Mouse (Mus musculus) bone marrow, adult 2 months (tissue): ENCODE data around the gene Rplp0. TPM values are rescaled to one million over a fixed set of nuclear protein-coding genes. Genes with fewer than 3 reads are reported as not detected.

ENCODE experiments used
- H3K27ac ChIP-seq: fragments of 200-500 bp; 2 replicates; pipeline ENCODE4 v1.5.1; 2012; ENCODE audit warnings: low read depth, mild to moderate bottlenecking, control low read depth, inconsistent platforms, low read length; ENCODE audit not compliant: control insufficient read depth, poor library complexity, insufficient read depth
- H3K4me1 ChIP-seq: fragments of 200-500 bp; 2 replicates; pipeline ENCODE4 v1.6.1; 2011; ENCODE audit warnings: low read length; ENCODE audit not compliant: control insufficient read depth, insufficient read depth
- H3K4me3 ChIP-seq: fragments of 200-500 bp; replicated peaks from 2 replicates; pipeline ENCODE3; 2011; ENCODE audit warnings: mild to moderate bottlenecking, low read depth, low read length, control low read depth; ENCODE audit not compliant: control insufficient read depth
- CTCF ChIP-seq: fragments of 200-500 bp; IDR thresholded peaks from 2 replicates; pipeline ENCODE4 v1.5.1; 2011; ENCODE audit warnings: low read length, control low read depth; ENCODE audit not compliant: control insufficient read depth, insufficient read depth
- POLR2A ChIP-seq: fragments of 200-500 bp; IDR thresholded peaks from 2 replicates; pipeline ENCODE4 v1.6.1; 2011; ENCODE audit warnings: low read depth, mild to moderate bottlenecking, control low read depth, low read length, borderline replicate concordance; ENCODE audit not compliant: control insufficient read depth
- WGBS: fragments of 180-500 bp; shearing (Covaris S2); methylation state at CpG from one replicate; pipeline ENCODE4 v1.1.7; 2018; 5-methylcytosine and 5-hydroxymethylcytosine counted together
- polyA plus RNA-seq: library from polyadenylated mRNA; stranded (reverse); fragments of >200 nt; gene quantifications from 2 replicates; pipeline ENCODE4 v1.2.4, GENCODE M21; 2011; ENCODE audit warnings: low replicate concordance; ENCODE audit not compliant: missing spikeins, insufficient read depth, insufficient read length

Rplp0 gene
- polyA plus RNA-seq, 1 experiment: 1,167 TPM

DNA sequence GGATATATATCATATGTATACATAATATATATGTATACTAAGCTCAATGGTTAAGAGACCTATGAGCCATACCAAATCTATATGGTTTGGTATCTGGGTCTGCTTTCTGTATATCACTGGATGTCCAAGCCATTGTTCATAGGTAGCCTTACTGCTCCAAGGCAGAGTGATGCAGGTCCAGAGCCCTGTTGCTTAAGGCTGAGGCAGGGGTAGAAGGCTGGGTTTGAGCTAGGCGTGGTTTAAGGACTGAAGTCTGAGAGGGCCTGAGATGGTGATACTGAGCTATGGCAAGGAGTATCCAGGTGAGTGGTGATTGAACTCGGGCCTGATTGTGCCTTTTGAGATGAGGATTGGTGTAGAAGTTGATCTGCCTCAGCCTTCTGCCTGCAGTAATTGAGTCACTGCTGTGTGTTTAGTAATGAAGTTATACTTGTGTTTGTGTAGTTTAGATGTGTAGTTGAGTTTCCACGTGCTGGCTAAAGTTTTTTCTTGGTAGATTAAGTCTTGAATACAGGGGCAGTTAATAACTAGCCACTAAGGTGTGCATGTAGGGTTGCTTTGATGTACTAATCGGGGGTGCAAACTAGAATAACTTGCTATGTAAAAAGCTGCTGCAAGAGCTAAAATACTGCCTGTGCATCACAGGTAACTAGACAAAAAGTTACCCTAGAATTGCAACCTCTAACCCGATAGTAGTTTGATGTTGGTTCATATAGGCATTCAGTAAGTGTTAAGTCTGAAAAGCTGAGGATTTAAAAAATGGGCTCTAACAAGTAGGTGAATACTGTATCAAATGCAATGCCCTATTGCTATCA is 4.7 kb downstream of the Rplp0 start:
- no peak overlapping the region for H3K4me3 ChIP-seq
- WGBS: 72% methylated on average over 5 of the region's 5 CpGs
- H3K27ac ChIP-seq: no peak overlapping the region
- H3K4me1 ChIP-seq: peaks cover 4% of the 10 kb centered on the region
- no peak for TF ChIP-seq POLR2A
- TF ChIP-seq CTCF: no peak

GRCm38 (mm10) chr5:115564737-115565393 is 5.6 kb downstream of the Rplp0 start, which contains the start of gene Gcn1l1:
Gcn1l1 (plus strand) TSS chr5:115565254.
- 10% methylated on average over 55 of the region's 55 CpGs for WGBS
- Histone ChIP-seq H3K4me1 (peaks cover 4% of the 10 kb centered on the region), H3K27ac (peak within 1 kb of the TSS; percentile 51; the same call in 1 of the 2 replicates), H3K4me3 (peak within 1 kb of the TSS; percentile 80)
- TF ChIP-seq POLR2A (peak; percentile 59; the same call in 1 of the 2 replicates), CTCF (no peak)

DNA sequence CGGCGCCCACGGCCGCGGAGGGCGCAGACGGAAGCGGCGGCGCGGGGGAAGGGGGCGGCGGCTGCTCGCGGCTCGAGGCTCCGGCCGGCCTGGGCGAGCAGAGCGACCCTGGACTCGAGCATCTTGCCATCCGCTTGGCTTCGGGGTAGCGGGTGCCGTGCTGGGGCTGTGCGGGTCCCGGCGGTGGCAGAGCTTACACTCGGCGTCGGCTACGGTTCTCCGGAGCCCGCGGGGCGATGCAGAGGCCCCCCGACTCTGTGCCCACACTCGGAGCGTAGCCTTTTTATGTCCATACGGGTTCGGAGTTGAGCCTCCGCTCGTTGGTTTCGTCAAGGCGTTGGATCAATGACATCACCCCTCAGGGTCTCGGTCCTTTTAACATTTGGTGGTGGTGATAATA is 6.1 kb downstream of the Rplp0 start:
- WGBS: under 1% methylated on average over 44 of the region's 46 CpGs
- Histone ChIP-seq H3K27ac (peak overlapping the region; percentile 51; the same call in 1 of the 2 replicates), H3K4me3 (peak overlapping the region; percentile 80), H3K4me1 (peaks cover 4% of the 10 kb centered on the region)
- TF ChIP-seq POLR2A: no peak
- no peak for TF ChIP-seq CTCF

DNA sequence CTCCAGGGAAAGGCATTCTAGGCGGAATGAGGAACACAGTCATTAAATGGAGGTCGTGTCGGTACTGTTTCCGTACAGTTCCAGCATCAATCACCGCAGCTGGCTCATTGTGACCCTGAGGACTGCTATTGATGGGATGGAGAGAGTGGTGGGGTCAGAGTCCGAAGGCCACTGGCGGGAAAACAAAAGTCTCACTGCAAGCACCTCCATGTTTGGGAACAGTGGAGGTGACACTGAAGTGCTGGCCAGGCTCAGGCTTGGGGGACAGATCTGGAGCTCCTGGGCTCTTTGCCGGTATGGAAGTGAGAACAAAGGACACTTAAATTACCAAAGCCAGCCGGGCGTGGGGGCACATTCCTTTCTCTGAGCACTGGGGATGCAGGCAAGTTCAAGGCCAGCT is 9.4 kb downstream of the Rplp0 start:
- Histone ChIP-seq H3K4me3 (no peak overlapping the region), H3K27ac (no peak overlapping the region), H3K4me1 (peaks cover 4% of the 10 kb centered on the region)
- no peak for TF ChIP-seq POLR2A
- TF ChIP-seq CTCF: no peak
- WGBS: 91% methylated on average over 10 of the region's 10 CpGs

DNA sequence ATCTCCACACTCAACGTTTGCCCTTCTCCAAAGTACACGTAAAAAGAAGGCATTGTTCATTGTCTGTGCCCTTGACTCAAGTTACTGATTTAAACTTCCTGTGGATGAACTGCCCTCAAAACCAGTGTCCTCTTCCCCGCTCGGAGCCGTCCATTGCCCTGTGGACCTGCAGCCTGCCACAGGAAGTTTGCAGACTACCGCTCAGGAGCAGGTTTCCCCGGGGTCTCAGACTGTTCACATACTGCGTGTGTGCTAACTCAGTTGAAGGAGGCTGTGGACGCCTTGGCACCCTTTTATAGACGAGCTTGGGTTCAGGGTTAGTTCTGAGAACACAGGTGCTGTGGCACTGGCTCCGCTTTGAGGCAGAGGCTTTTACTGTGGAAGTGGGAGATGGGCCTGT is 10.0 kb downstream of the Rplp0 start:
- Histone ChIP-seq H3K27ac (no peak overlapping the region), H3K4me1 (peaks cover 4% of the 10 kb centered on the region), H3K4me3 (no peak overlapping the region)
- TF ChIP-seq CTCF (no peak), POLR2A (no peak)
- WGBS: 85% methylated on average over 11 of the region's 11 CpGs

DNA sequence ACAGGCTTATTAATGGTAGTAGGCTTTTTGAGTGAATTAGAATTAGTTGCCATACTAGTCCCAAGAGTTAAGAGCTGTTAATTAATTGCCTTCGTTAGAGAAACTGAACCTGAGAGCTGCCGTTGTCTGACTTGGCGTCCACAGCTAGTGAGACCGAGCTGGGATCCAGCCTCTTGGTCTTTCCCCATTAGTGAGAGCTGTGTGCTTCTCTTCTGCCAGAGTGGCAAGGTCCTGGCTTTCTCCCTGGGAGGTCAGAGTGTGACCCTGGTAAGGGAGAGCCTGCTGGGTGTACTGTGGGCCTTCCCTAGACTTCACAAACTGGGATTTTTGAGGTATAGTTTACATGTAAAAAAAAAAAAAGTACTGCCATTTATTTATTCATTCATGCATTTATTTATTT is 10.5 kb downstream of the Rplp0 start:
- H3K27ac ChIP-seq: no peak overlapping the region
- TF ChIP-seq POLR2A (no peak), CTCF (no peak)
- WGBS: 86% methylated on average over 4 of the region's 4 CpGs

DNA sequence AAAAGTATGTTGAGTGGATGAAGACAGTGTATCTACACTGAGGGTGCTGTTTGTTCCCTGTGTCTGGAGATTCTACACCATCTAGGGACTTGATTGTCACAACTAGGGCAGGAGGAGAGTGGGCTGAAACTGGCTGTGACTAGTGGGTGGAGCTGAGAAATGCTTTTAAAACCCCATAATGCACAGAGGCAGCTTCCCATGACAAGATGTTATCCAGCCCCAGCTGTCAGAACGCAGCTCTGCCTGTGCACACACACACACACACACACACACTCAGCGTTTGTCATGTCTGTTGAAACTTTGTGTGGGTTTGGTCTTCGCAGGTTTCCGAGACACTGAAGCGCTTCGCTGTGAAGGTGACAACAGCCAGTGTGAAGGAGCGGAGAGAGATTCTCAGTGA is 11.8 kb downstream of the Rplp0 start:
- TF ChIP-seq CTCF: no peak
- TF ChIP-seq POLR2A: no peak
- Histone ChIP-seq H3K27ac (no peak overlapping the region), H3K4me1 (peaks cover 1% of the 10 kb centered on the region; the same call in 1 of the 2 replicates), H3K4me3 (no peak overlapping the region)
- 90% methylated on average over 7 of the region's 7 CpGs for WGBS

More for the DNA sequence above, 10.5 kb downstream of the Rplp0 start:
- Histone ChIP-seq H3K4me3 (no peak overlapping the region), H3K4me1 (peaks cover 4% of the 10 kb centered on the region)
